Mouse (Mus musculus) heart, postnatal 25 days (tissue): ENCODE results near the gene Rab23. TPM values are rescaled to one million over a fixed set of nuclear protein-coding genes. Genes with fewer than 3 reads are reported as not detected.
A peak's percentile ranks its signal among the peaks of the same experiment; 100 is the strongest.
"Not testable (repeated sequence)": the region's sequence is repeated elsewhere in the genome, so short reads cannot be mapped to it uniquely, and the experiment has no call there.

Source experiments
- DNase-seq: peaks from one replicate; pipeline ENCODE4 v3.0.0; 2022; ENCODE audit warnings: low spot score
- intact Hi-C: fragments of 180-260 bp; cut with DNase I; formaldehyde crosslinking; loops from one replicate; pipeline ENCODE4 v1.15.1; 2025
- total RNA-seq, 2 experiments: library from RNA; stranded (reverse); gene quantifications; 2 replicates each; pipeline ENCODE4 v1.2.3; 2021

Rab23 gene
- total RNA-seq, 2 experiments from 2014 or later: 7.9 to 9.0 TPM

DNA sequence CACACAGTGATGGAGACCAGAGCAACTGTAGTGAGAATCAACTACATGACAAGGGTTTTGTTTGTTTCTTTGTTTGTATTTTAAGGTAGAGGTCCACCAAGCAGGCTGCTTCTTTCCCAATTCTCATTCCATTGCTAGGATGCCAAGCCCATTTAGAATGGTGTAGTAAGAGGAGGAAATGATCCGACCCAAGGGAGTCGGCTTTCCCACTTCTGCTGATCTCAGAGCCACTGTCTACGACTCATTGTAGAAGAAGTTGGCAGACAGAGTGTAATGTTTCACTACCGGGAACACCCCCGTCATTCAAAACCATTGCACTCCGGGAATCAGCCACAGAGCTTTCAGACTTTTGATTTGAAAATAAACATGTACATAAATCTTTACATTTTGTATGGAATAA lies 4.8 kb downstream of the Rab23 start:
- no peak for DNase-seq
- intact Hi-C loops: no loop called here

GRCm38 (mm10) chr1:33725086-33725485 lies 5.4 kb downstream of the Rab23 start:
- intact Hi-C loops: no loop called here
- no peak for DNase-seq

- intact Hi-C loops: no loop called here
- DNase-seq: no peak
These were observed 13.4 kb downstream of the Rab23 start for GRCm38 (mm10) chr1:33733044-33733443.

GRCm38 (mm10) chr1:33734001-33734685 lies 14.5 kb downstream of the Rab23 start:
- intact Hi-C loops: no loop called here

DNA sequence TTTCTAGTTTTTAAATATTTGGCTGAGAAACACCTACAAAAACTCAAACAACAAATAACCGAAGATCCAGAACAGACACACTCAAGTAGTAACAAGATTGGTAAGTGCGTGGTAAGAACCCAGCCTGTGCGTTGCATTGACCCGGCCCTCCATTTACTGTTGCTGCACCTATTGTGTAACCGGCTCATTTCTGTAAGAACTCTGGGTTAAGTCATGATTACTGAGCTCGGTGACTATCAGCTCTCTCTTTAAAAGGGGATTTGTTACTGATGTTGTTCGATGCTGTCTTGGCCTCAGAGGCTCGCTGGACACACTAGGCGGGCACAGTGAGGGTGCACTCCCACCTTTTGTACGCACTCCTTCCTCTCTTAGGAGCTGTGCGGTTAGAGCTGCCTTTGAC lies 18.6 kb downstream of the Rab23 start:
- intact Hi-C loops: loop anchor here (2.0 to 5.0 kb wide), 3 partner anchors 51 to 75 kb away; no protein-coding TSS in a partner anchor
- DNase-seq: no peak

More at GRCm38 (mm10) chr1:33734001-33734685, 14.5 kb downstream of the Rab23 start:
- DNase-seq: no peak

DNA sequence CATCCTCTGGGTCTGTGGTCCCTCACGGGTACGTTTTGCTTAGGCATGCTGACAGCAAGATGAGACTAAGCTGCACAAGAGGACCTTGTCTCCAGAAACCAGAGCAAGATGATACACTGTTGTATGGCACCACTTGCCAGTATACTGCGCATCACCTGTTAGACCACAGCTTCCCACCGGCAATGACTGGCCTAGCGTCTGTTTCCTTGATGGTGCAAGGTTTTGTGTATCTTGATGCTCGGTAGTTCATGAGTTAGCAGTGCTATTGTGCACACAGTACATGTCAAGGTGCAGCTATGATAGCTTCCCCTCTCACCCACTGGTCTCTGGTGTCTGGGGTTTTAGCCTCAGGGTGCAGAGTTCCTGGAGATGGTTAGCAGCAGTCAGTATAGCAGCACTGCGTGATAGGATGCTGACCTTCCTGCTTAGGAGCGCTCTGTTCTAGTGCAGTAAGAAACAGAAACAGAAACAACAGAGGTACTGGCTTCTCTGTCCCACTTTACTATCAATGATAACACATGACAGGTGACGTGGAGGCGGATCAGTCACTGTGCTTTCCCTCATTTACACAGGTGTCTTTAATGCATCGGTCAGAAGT lies 19.1 kb downstream of the Rab23 start:
- DNase-seq: no peak
- intact Hi-C loops: loop anchor here (2.0 to 5.0 kb wide), 3 partner anchors 51 to 76 kb away; no protein-coding TSS in a partner anchor

DNA sequence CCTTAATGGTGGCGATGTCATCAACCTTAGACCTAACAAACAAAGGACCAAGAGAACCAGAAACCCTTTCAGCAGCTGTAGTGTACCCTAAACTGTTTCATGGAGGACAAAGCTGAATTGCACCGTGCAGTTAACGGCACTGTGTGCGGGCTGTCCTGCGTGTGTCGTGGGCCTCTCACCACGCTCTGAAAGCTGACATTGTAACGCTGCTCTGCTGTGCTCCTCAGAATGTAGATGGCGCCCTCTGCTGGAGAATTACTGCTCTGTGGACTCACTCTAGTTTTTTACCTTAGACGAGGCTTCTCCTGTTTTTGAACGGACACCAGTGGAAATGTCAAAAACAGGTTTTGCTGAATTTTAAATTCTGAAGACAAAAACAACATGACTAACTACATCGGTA lies 19.6 kb downstream of the Rab23 start:
- no peak for DNase-seq
- intact Hi-C loops: loop anchor here (2.0 to 5.0 kb wide), 3 partner anchors 52 to 77 kb away; no protein-coding TSS in a partner anchor

GRCm38 (mm10) chr1:33742903-33743302 lies 23.2 kb downstream of the Rab23 start:
- DNase-seq: no peak
- intact Hi-C loops: no loop called here

- DNase-seq, intact Hi-C loops: not testable (repeated sequence)
These were observed 25.1 kb downstream of the Rab23 start for GRCm38 (mm10) chr1:33744815-33745214.

DNA sequence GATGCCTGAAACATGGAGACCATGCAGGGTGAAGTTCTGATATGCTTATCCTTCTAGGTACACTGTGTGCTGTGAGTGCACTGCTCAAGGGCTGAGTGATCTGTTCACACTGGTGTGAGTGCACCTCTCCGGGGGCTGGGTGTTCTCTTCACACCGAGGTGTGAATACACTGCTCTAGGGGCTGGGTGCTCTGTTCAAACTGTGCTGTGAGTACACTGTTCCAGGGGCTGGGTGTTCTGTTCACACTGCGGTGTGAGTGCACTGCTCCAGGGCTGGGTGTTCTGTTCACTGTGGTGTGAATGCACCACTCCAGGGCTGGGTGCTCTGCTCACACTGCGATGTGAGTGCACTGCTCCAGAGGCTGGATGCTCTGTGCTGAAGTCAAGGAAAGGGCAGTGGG lies 26.2 kb downstream of the Rab23 start:
- intact Hi-C loops: no loop called here
- no peak for DNase-seq

DNA sequence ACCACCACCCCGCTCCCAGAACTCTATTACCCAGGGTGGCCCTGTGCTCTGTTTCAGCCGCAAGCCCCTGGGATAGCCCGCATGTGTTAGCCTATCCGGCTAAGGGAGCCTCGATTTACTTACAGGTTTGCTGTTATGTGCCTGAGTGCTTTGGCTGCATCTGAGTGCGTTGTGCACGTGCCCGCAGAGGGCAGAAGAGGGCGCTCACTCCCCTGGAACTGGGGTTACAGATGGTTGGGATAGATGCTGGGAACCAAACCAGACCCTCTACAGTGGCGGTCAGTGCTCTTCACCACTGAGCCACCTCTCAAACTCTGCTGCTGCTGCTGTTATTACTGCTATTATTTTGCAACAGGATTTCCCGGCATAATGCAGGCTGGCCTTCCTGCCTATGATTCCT lies 29.4 kb downstream of the Rab23 start:
- DNase-seq: no peak
- intact Hi-C loops: no loop called here

GRCm38 (mm10) chr1:33749709-33750108 lies 30.0 kb downstream of the Rab23 start:
- intact Hi-C loops, DNase-seq: not testable (repeated sequence)

GRCm38 (mm10) chr1:33751283-33751682 lies 31.6 kb downstream of the Rab23 start:
- intact Hi-C loops: no loop called here
- no peak for DNase-seq

DNA sequence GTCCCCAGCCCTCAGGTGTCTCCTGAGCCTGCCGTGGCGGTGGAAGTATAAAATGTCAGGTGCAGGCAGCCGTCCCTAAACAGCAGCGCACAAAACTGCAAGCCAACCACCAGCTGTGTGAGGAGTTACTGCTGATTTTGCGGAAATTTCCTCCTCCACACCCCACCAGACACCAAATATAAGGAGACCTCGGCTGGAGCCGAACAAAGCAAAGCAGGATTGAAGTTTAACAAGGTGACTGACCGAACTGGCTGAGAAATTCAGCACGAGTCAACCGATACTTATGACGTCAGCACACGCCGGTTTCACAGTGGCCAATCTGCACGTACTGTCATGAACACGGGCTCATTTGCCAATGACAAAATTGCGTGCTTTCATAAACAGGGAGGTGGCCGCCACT lies 34.4 kb downstream of the Rab23 start:
- intact Hi-C loops: no loop called here

DNA sequence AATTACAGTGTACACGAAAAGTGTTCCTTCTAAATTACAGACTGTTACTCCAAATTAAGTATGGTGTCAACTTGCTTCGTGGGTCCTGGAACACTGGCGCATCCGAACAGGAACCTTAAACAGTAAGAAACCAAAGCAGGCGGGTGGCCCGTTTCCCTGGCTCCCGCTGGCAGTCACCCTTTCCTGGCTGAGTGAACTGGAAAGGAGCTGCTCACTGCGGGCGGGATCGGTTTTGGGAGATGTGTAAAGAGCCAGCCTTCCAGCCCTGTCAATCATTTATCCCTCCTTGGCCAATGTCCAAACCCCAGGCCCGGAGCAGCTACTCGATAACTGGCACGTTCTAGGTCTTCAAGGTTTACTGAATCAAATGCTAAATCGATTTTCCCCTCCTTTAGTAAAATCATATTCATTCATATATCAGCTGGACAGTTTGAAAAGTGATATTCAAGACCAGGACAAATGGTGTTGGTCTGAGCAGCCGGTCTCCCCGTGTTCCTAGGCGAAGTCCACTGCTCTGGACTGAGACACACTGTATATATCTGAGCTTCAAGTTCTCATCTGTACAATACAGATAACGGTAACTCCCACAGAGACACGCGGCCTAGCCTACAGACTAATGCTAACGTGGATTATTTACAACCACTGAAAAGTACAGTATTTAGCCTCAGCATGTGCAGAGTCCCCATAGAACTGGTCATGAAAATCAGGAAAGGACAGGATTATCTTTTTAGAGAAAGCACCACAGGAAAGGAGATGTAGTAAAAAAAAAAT lies 35.5 kb downstream of the Rab23 start:
- DNase-seq: no peak
- intact Hi-C loops: no loop called here

More for the DNA sequence above, 34.4 kb downstream of the Rab23 start:
- DNase-seq: no peak

DNA sequence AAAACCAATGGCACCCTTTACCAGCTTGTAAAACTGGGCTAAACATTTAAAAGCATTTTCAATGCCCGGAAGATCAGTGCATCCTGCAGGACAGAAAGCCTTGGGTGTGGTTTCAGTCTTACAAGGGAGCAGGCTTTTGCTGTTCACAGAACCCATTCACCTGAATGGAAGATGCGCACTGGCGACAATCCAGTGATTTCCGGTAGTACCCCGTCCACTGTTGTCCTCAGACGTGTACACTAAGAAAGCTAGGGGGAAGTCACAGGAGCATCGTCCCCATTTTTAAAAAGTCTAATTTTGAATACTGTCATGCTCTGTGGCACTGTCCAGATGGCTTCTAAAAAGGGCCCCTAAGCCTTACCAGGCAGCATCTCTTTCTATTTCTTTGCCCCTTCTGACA lies 36.1 kb downstream of the Rab23 start:
- intact Hi-C loops: no loop called here
- no peak for DNase-seq

DNA sequence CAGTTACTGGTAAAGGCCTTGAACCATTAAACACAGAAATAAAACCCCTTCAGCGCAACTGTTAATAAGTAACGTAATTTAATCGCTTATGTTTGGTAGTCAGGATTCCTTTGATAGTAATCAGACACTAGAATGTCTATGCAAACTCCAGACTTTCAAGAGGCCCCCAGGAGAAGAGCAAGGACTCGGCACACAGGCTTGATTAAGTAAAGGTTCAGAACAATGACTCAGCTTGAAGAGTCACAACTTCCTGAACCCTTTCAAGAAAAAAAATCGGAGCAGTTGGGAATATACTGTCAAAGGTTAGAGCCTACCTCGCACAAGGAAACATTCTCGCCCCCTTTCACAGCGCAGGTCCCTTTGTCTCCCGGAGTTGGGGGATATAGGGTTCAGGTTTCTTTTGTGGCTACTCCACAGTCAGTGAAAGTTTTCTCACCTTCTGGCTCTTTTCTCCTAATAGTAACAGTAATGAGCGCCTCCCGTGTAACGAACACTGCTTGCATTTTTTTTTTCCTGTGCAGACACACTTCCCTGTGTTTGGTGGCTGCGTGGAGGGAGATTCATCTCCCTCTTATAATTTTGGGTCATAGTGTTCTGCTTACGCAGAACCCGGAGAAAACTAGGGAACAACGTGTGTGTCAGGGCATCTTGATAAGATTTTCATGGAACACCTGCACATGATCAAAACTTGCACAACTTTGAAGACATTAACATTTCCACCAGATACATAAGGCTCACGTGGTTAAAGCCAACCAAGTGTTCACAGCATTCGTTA lies 36.8 kb downstream of the Rab23 start:
- intact Hi-C loops: no loop called here

GRCm38 (mm10) chr1:33757033-33757413 lies 37.3 kb downstream of the Rab23 start:
- no peak for DNase-seq
- intact Hi-C loops: no loop called here

More for the DNA sequence above, 36.8 kb downstream of the Rab23 start:
- DNase-seq: no peak

- DNase-seq: peak; percentile 51
- intact Hi-C loops: no loop called here
These were observed 37.9 kb downstream of the Rab23 start, which contains the start of gene Bag2 for GRCm38 (mm10) chr1:33757491-33758041. Gene Bag2, minus strand, starts transcription at chr1:33757795.

GRCm38 (mm10) chr1:33758488-33758887 lies 38.8 kb downstream of the Rab23 start:
- intact Hi-C loops: no loop called here
- DNase-seq: no peak
